Mouse (Mus musculus) E14TG2a.4 (cell line): ENCODE measurements around the gene Acad12.
"Not testable (repeated sequence)": the region's sequence is repeated elsewhere in the genome, so short reads cannot be mapped to it uniquely, and the experiment has no call there.

Experiments used
- H3K27me3 ChIP-seq: 2 replicates; pipeline ENCODE4 v1.6.1; 2014; ENCODE audit warnings: low read length, control low read depth; ENCODE audit not compliant: insufficient read depth
- H3K36me3 ChIP-seq: 2 replicates; pipeline ENCODE4 v1.6.1; 2014; ENCODE audit warnings: low read length, control low read depth; ENCODE audit not compliant: insufficient read depth
- H3K4me1 ChIP-seq: replicated peaks from 2 replicates; pipeline ENCODE4 v1.6.1; 2014; ENCODE audit warnings: low read depth, low read length, control low read depth
- H3K4me3 ChIP-seq: replicated peaks from 2 replicates; pipeline ENCODE4 v1.5.1; 2014; ENCODE audit warnings: mild to moderate bottlenecking, low read length
- H3K9me3 ChIP-seq: 2 replicates; pipeline ENCODE4 v1.6.1; 2014; ENCODE audit warnings: low read length, control low read depth
- CTCF ChIP-seq: conservative IDR thresholded peaks from 2 replicates; pipeline ENCODE4 v1.5.1; 2014; ENCODE audit warnings: low read length
- NANOG ChIP-seq: IDR thresholded peaks from 2 replicates; pipeline ENCODE4 v1.6.1; 2014; ENCODE audit warnings: borderline replicate concordance, low read length, mixed read lengths
- POU5F1 ChIP-seq: IDR thresholded peaks from 2 replicates; pipeline ENCODE4 v1.6.1; 2014; ENCODE audit warnings: low read length, borderline replicate concordance

The Acad12 gene

GRCm38 (mm10) chr5:121631106-121631647, 12.4 kb upstream of the Acad12 start:
- H3K27me3 ChIP-seq, H3K9me3 ChIP-seq, H3K4me3 ChIP-seq, H3K36me3 ChIP-seq: not testable (repeated sequence)
- peaks cover 13% of the 10 kb centered on the region for H3K4me1 ChIP-seq
- TF ChIP-seq CTCF, result peak; percentile 32; the same call in 1 of the 2 replicates

GRCm38 (mm10) chr5:121627871-121628270, 9.1 kb upstream of the Acad12 start:
- Histone ChIP-seq H3K4me1 (peaks cover 1% of the 10 kb centered on the region; the same call in 1 of the 2 replicates), H3K36me3 (no peaks in the 10 kb centered on the region), H3K27me3 (no peaks in the 10 kb centered on the region), H3K9me3 (no peaks in the 10 kb centered on the region), H3K4me3 (no peak overlapping the region)
- TF ChIP-seq CTCF, result peak; percentile 37
- no peak for TF ChIP-seq POU5F1

GRCm38 (mm10) chr5:121623241-121623640, 4.5 kb upstream of the Acad12 start:
- TF ChIP-seq POU5F1, result no peak
- TF ChIP-seq CTCF, result no peak
- no peak for TF ChIP-seq NANOG
- Histone ChIP-seq H3K4me3 (no peak overlapping the region), H3K9me3 (no peaks in the 10 kb centered on the region), H3K27me3 (no peaks in the 10 kb centered on the region), H3K4me1 (peaks cover 13% of the 10 kb centered on the region), H3K36me3 (0 out of 2 replicates have a peak, but pooled peaks cover 9% of the 10 kb centered on the region)

GRCm38 (mm10) chr5:121621102-121621501, 2.4 kb upstream of the Acad12 start:
- no peaks in the 10 kb centered on the region for H3K9me3 ChIP-seq
- H3K36me3 ChIP-seq, result 0 out of 2 replicates have a peak, but pooled peaks cover 9% of the 10 kb centered on the region
- no peaks in the 10 kb centered on the region for H3K27me3 ChIP-seq
- H3K4me1 ChIP-seq, result peaks cover 19% of the 10 kb centered on the region
- no peak overlapping the region for H3K4me3 ChIP-seq
- TF ChIP-seq CTCF, result no peak
- TF ChIP-seq NANOG, result no peak
- TF ChIP-seq POU5F1, result no peak

GRCm38 (mm10) chr5:121614921-121615320, 3.8 kb downstream of the Acad12 start:
- not testable (repeated sequence) for H3K9me3 ChIP-seq, H3K27me3 ChIP-seq, H3K4me3 ChIP-seq, H3K36me3 ChIP-seq
- H3K4me1 ChIP-seq, result peaks cover 18% of the 10 kb centered on the region

GRCm38 (mm10) chr5:121612036-121612435, 6.7 kb downstream of the Acad12 start:
- H3K36me3 ChIP-seq, result no peaks in the 10 kb centered on the region
- no peaks in the 10 kb centered on the region for H3K27me3 ChIP-seq
- no peak overlapping the region for H3K4me3 ChIP-seq
- H3K9me3 ChIP-seq, result no peaks in the 10 kb centered on the region
- no peak for TF ChIP-seq CTCF
- no peak for TF ChIP-seq NANOG
- TF ChIP-seq POU5F1, result no peak
- H3K4me1 ChIP-seq, result peaks cover 12% of the 10 kb centered on the region

GRCm38 (mm10) chr5:121609556-121610135, 9.1 kb downstream of the Acad12 start:
- not testable (repeated sequence) for H3K27me3 ChIP-seq, H3K36me3 ChIP-seq, H3K9me3 ChIP-seq, H3K4me3 ChIP-seq
- peaks cover 15% of the 10 kb centered on the region for H3K4me1 ChIP-seq
- peak; percentile 18; the same call in 1 of the 2 replicates for TF ChIP-seq CTCF

- Histone ChIP-seq H3K9me3 (no peaks in the 10 kb centered on the region), H3K4me3 (no peak overlapping the region), H3K4me1 (peaks cover 18% of the 10 kb centered on the region), H3K36me3 (no peaks in the 10 kb centered on the region), H3K27me3 (no peaks in the 10 kb centered on the region)
- TF ChIP-seq NANOG (no peak), CTCF (peak; percentile 98), POU5F1 (no peak)
These were observed 12.6 kb downstream of the Acad12 start for GRCm38 (mm10) chr5:121606151-121606550.

GRCm38 (mm10) chr5:121603815-121604214, 14.9 kb downstream of the Acad12 start:
- H3K36me3 ChIP-seq, H3K9me3 ChIP-seq: not testable (repeated sequence)

More at GRCm38 (mm10) chr5:121603815-121604214, 14.9 kb downstream of the Acad12 start:
- H3K4me1 ChIP-seq, result peaks cover 33% of the 10 kb centered on the region
- H3K27me3 ChIP-seq, H3K4me3 ChIP-seq: not testable (repeated sequence)
